Mouse (Mus musculus) hindbrain, postnatal 0 days (tissue): ENCODE data around the gene Mob4. TPM values are rescaled to one million over a fixed set of nuclear protein-coding genes. Genes with fewer than 3 reads are reported as not detected.
A peak's percentile ranks its signal among the peaks of the same experiment; 100 is the strongest.

Source experiments
- ATAC-seq: fragments of 200-750 bp; cut with Nextera tagmentation; 2 replicates; pipeline ENCODE4 v1.8.0; 2017; ENCODE audit warnings: mild to moderate bottlenecking, moderate TSS enrichment, moderate library complexity
- DNase-seq: peaks from one replicate; pipeline ENCODE4 v3.0.0-alpha.2; 2015; ENCODE audit warnings: low spot score
- H3K27ac ChIP-seq: fragments of 300-500 bp; sonication (generic); 2 replicates; pipeline ENCODE4 v1.5.1; 2014; ENCODE audit warnings: mild to moderate bottlenecking
- H3K27me3 ChIP-seq: fragments of 300-500 bp; sonication (generic); 2 replicates; pipeline ENCODE4 v1.6.1; 2014; ENCODE audit warnings: low read length, mixed read lengths; ENCODE audit not compliant: insufficient read depth
- H3K36me3 ChIP-seq: fragments of 300-500 bp; sonication (generic); 2 replicates; pipeline ENCODE4 v1.6.1; 2014; ENCODE audit warnings: low read length, mixed read lengths; ENCODE audit not compliant: insufficient read depth
- H3K4me1 ChIP-seq: fragments of 300-500 bp; sonication (generic); 2 replicates; pipeline ENCODE4 v1.6.1; 2014; ENCODE audit warnings: antibody characterized with exemption, low read length, mixed read lengths; ENCODE audit not compliant: insufficient read depth
- H3K4me2 ChIP-seq: fragments of 300-500 bp; sonication (generic); 2 replicates; pipeline ENCODE4 v1.6.1; 2014; ENCODE audit warnings: low read depth, mild to moderate bottlenecking, low read length, moderate library complexity, mixed read lengths
- H3K4me3 ChIP-seq: fragments of 300-500 bp; sonication (generic); 2 replicates; pipeline ENCODE4 v1.5.1; 2014; ENCODE audit warnings: low read length
- H3K9ac ChIP-seq: fragments of 300-500 bp; sonication (generic); replicated peaks from 2 replicates; pipeline ENCODE4 v1.6.1; 2014; ENCODE audit warnings: mild to moderate bottlenecking, low read length, moderate library complexity, mixed read lengths
- H3K9me3 ChIP-seq: fragments of 300-500 bp; sonication (generic); 2 replicates; pipeline ENCODE4 v1.6.1; 2016; ENCODE audit warnings: low read length, mixed read lengths
- CTCF ChIP-seq: IDR thresholded peaks from 2 replicates; pipeline ENCODE4 v1.5.1; 2016; ENCODE audit warnings: antibody characterized with exemption, control low read depth, low read depth
- WGBS: fragments of 180-500 bp; shearing (Covaris S2); extraction: QIAGEN DNeasy Blood & Tissue Kit; methylation state at CpG from one replicate; pipeline ENCODE4 v1.1.7; 2014; 5-methylcytosine and 5-hydroxymethylcytosine counted together
- polyA plus RNA-seq: library from polyadenylated mRNA; unstranded; fragments of >200 nt; fragmentation: Nextera tagmentation; extraction: Ambion mirVana; gene quantifications from 2 replicates; pipeline ENCODE4 v1.2.1, GENCODE M21; 2015
- total RNA-seq: library from RNA; depleted of rRNA; stranded (reverse); fragments of >200 nt; gene quantifications from 2 replicates; pipeline ENCODE4 v1.2.3, GENCODE M21; 2014

The Mob4 gene
- total and polyA plus RNA-seq, 2 experiments from 2014 or later: 53.6 to 146 TPM

DNA sequence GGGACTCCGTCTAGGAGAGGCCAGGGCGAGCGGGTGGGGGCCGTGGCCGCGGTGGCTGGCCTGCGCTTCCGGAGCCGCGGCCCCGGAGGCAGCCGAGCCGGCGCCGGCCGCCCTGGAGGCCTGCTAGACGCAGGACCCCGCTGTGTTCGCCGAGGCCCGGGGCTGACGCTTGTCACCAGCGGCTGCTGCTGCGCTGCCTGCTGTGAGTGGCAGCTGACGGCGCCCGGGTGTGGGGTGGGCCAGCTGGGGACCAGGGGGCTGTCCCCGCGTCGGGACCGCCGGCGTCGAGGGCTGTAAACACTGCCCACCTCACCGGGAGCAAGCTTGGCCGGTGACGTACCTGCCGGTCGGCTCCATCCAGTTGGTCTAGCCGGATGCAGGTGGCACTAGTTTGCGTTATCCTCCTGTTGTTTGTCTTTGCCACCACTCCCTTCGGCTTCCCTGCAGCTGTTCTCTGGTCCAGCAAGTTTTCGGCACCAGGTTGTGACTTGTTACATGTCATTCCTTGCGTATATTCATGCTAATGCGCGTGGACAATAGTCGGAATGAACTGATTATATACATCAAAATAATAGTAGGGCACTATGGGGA lies 488 bp downstream of the Mob4 start:
- WGBS: under 1% methylated on average over 46 of the region's 47 CpGs
- ATAC-seq (no peak; the same call in 1 of the 2 replicates), DNase-seq (no peak)

DNA sequence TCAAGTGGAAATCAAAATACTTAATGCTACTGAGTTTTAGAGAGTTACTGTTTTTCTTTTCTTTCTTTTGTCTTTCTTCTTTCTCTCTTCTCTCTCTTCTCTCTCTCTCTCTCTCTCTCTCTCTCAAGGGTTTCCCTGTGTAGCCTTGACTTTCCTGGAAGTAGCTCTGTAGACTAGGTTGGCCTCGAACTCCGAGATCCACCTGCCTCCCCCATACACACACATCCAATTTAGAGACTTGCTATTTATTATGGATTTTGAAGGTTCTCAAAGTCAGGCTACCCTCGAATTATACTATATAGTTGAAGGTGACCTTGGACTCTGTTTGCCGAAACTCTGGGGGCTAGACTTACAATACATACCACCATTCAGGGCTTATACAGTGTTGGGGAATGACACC lies 1.3 kb downstream of the Mob4 start:
- Histone ChIP-seq H3K4me2 (peak overlapping the region; percentile 66), H3K27me3 (no peaks in the 10 kb centered on the region), H3K27ac (no peak overlapping the region), H3K36me3 (no peaks in the 10 kb centered on the region), H3K9ac (peak overlapping the region; percentile 100), H3K4me3 (peak overlapping the region; percentile 89), H3K4me1 (peaks cover 3% of the 10 kb centered on the region; the same call in 1 of the 2 replicates), H3K9me3 (no peaks in the 10 kb centered on the region)
- TF ChIP-seq CTCF: no peak
- ATAC-seq (no peak), DNase-seq (no peak)
- WGBS: 75% methylated on average over 4 of the region's 4 CpGs

More for the DNA sequence above, 488 bp downstream of the Mob4 start:
- no peaks in the 10 kb centered on the region for H3K9me3 ChIP-seq
- no peaks in the 10 kb centered on the region for H3K27me3 ChIP-seq
- peak overlapping the region; percentile 89 for H3K4me3 ChIP-seq
- peaks cover 3% of the 10 kb centered on the region; the same call in 1 of the 2 replicates for H3K4me1 ChIP-seq
- H3K27ac ChIP-seq: peak overlapping the region; percentile 99
- H3K9ac ChIP-seq: peak overlapping the region; percentile 100
- no peaks in the 10 kb centered on the region for H3K36me3 ChIP-seq
- peak overlapping the region; percentile 66 for H3K4me2 ChIP-seq
- TF ChIP-seq CTCF: no peak

DNA sequence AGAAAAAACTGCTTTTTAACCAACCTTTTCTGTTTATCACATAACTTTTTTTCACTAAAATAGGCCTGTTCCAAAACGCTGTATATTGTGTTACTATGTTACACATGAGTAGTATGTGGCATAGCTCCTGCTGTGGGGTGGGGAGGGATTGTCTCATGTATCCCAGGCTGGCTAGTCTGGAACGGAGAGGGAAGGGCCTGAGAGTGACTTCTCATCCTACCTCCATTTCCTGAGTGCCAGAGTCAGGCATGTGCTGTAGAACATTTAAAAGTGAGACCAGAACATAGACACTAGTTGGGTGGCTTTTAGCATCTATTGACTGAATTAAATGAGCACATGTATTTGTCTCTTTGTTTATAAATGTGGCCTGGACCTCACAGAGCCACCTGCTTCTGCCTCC lies 2.1 kb downstream of the Mob4 start:
- DNase-seq: no peak
- ATAC-seq: no peak
- no peaks in the 10 kb centered on the region for H3K27me3 ChIP-seq
- WGBS: 65% methylated on average over 2 of the region's 2 CpGs
- no peak overlapping the region for H3K27ac ChIP-seq
- no peak for TF ChIP-seq CTCF
- H3K4me3 ChIP-seq: no peak overlapping the region
- no peak overlapping the region for H3K9ac ChIP-seq
- H3K4me2 ChIP-seq: peak overlapping the region; percentile 66; the same call in 1 of the 2 replicates
- H3K36me3 ChIP-seq: 0 out of 2 replicates have a peak, but pooled peaks cover 3% of the 10 kb centered on the region
- H3K4me1 ChIP-seq: peaks cover 3% of the 10 kb centered on the region; the same call in 1 of the 2 replicates
- H3K9me3 ChIP-seq: no peaks in the 10 kb centered on the region

DNA sequence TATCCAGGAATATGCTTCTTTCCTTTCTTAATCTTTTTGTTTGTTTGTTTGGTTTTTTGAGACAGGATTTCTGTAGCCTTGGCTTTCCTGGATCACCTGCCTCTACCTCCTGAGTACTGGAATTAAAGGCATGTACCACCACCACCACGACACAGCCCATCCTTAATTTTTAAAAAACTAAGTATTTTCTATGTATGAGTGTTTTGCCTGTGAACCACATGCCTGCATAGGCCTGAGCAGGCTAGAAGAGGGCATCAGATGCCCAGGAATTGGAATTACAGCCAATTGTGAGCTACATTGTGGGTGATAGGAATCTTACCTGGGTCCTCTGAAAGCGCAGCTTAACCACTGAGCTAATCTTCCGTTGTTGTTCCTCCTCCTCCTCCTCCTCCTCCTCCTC lies 3.3 kb downstream of the Mob4 start:
- TF ChIP-seq CTCF: no peak
- Histone ChIP-seq H3K9ac (no peak overlapping the region), H3K4me2 (no peak overlapping the region), H3K4me1 (peaks cover 3% of the 10 kb centered on the region; the same call in 1 of the 2 replicates), H3K4me3 (no peak overlapping the region), H3K27ac (no peak overlapping the region), H3K27me3 (no peaks in the 10 kb centered on the region), H3K36me3 (0 out of 2 replicates have a peak, but pooled peaks cover 4% of the 10 kb centered on the region), H3K9me3 (no peaks in the 10 kb centered on the region)
- ATAC-seq (no peak), DNase-seq (no peak)
- WGBS: 95% methylated on average over 3 of the region's 3 CpGs

DNA sequence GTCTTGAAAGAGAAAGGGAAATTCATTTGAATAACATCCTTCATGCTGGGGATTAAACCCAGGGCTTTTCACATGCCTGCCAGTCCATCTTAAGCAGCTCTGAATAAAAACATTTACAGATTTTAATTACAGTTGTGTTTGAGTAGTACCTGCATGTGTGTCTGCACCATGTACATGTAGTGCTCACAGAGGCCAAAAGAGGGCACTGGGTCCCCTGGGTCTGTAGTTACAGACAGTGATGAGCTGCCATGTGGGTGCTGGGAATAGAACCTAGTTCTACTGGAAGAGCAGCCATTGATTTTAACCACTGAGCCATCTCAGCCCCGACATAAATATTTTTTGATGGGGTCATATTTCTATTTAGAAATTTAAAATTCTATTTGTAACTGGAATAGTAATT lies 4.8 kb downstream of the Mob4 start:
- DNase-seq (no peak), ATAC-seq (no peak)
- no peak for TF ChIP-seq CTCF

DNA sequence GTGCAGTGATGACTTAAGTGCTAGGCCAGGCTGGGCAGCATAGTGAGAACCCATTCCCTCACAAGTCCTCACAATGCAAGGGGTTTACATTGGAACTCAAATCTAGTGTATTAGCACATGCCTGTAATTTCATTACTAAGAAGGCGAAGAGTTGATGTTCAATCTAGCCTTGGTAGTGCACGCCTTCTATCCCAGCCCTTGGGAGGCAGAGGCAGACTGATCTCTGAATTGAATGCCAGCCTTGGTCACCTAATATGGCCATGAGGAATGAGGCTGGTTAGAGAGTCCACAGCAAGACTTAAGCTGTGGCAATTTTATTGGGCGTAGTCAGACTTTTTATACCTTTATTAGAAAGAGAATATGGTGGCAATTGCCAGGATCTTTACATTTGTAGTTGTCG lies 13.3 kb downstream of the Mob4 start:
- no peak overlapping the region for H3K4me2 ChIP-seq
- 96% methylated on average over 4 of the region's 4 CpGs for WGBS
- no peak overlapping the region for H3K4me3 ChIP-seq
- H3K27ac ChIP-seq: no peak overlapping the region
- H3K27me3 ChIP-seq: no peaks in the 10 kb centered on the region
- no peak for TF ChIP-seq CTCF
- no peaks in the 10 kb centered on the region for H3K4me1 ChIP-seq
- H3K36me3 ChIP-seq: peaks cover 13% of the 10 kb centered on the region; the same call in 1 of the 2 replicates
- ATAC-seq (no peak), DNase-seq (no peak)
- no peak overlapping the region for H3K9ac ChIP-seq
- H3K9me3 ChIP-seq: no peaks in the 10 kb centered on the region

More for the DNA sequence above, 4.8 kb downstream of the Mob4 start:
- peaks cover 3% of the 10 kb centered on the region; the same call in 1 of the 2 replicates for H3K4me1 ChIP-seq
- H3K36me3 ChIP-seq: 0 out of 2 replicates have a peak, but pooled peaks cover 4% of the 10 kb centered on the region
- H3K9ac ChIP-seq: no peak overlapping the region
- H3K4me3 ChIP-seq: no peak overlapping the region
- no peaks in the 10 kb centered on the region for H3K9me3 ChIP-seq
- H3K27me3 ChIP-seq: no peaks in the 10 kb centered on the region
- 100% methylated on average over 1 of the region's 1 CpGs for WGBS
- H3K27ac ChIP-seq: no peak overlapping the region
- H3K4me2 ChIP-seq: no peak overlapping the region

DNA sequence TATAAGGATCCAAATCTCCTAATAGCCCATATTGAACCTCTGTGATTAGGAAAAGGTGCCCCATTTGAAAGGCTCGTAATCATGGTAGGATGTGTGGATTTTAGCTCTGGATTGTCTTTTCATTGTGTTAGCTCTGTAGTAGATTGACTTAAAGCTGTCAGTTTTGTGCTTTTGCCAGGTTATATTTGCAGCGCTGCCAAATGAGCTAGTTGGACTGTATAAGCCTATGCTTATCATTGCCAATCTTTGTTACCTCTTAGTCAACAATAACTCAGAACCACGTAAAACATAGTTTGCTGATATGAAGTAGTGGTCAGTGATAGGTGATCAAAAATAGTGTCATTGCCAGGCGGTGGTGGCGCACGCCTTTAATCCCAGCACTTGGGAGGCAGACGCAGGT lies 14.5 kb downstream of the Mob4 start:
- Histone ChIP-seq H3K36me3 (peaks cover 22% of the 10 kb centered on the region), H3K4me3 (no peak overlapping the region), H3K9me3 (no peaks in the 10 kb centered on the region), H3K27me3 (no peaks in the 10 kb centered on the region), H3K4me1 (no peaks in the 10 kb centered on the region), H3K9ac (no peak overlapping the region), H3K4me2 (no peak overlapping the region), H3K27ac (no peak overlapping the region)
- DNase-seq: no peak
- ATAC-seq: no peak
- TF ChIP-seq CTCF: no peak
- WGBS: 92% methylated on average over 7 of the region's 7 CpGs
